Mouse (Mus musculus): ENCODE measurements around the gene Etfa. TPM values are rescaled to one million over a fixed set of nuclear protein-coding genes. Genes with fewer than 3 reads are reported as not detected.
A peak's percentile ranks its signal among the peaks of the same experiment; 100 is the strongest.

Gene Etfa
- polyA plus RNA-seq (2014; fragmentation: Nextera tagmentation; extraction: Ambion mirVana): 222 and 225 TPM in 2 replicates

DNA sequence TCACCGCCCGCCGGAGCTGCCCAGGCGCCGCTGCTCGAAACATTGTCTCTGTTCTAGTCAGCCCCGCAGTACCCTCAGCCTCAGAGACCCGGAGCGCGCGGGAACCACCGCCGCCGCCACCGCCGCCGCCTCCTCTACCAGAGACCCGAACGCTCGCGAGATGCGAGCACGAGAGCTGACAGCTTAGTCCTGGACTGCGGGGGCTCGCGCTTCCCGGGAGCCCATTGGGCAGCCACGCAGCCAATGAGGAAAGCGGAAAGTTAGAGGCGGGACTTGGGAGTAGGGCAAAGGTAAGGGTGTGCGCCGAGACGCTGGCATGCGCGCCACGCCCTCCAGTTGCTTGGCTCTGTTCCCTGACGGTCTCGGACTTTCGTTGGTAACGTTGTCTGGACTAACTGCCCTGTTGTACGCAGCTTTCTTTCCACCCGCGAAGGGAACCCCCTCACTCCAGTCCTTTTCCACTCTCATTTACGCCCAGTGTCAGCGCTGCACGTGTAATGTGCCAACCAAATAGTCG, at the start of gene Etfa:
TSS of gene Etfa (minus strand) at position 217 of the 517 bp plus-strand sequence.
- Histone ChIP-seq H3K27ac (ENCODE audit: low read depth) (peak within 1 kb of the TSS; percentile 87), H3K9ac (ENCODE audit: low read length) (peak within 1 kb of the TSS; percentile 94), H3K27me3 (replicated peaks; ENCODE audit: control insufficient read depth, insufficient read depth, low read length) (peaks cover 5% of the 10 kb centered on the region; the same call in 1 of the 2 replicates), H3K36me3 (ENCODE audit: control insufficient read depth, insufficient read depth, low read length) (no peaks in the 10 kb centered on the region), H3K9me3 (ENCODE audit: control insufficient read depth, low read length) (no peaks in the 10 kb centered on the region), H3K4me3 (ENCODE audit: low read depth, low read length) (peak within 1 kb of the TSS; percentile 82), H3K4me2 (ENCODE audit: low read length) (peak within 1 kb of the TSS; percentile 80), H3K4me1 (replicated peaks; ENCODE audit: control insufficient read depth, insufficient read depth, low read length) (peaks cover 11% of the 10 kb centered on the region)
- ATAC-seq (replicated peaks; ENCODE audit: low FRiP score, low TSS enrichment, low read depth) (peak; percentile 99), DNase-seq (ENCODE audit: low spot score) (peak; percentile 93)
- under 1% methylated on average over 47 of the region's 47 CpGs for WGBS

DNA sequence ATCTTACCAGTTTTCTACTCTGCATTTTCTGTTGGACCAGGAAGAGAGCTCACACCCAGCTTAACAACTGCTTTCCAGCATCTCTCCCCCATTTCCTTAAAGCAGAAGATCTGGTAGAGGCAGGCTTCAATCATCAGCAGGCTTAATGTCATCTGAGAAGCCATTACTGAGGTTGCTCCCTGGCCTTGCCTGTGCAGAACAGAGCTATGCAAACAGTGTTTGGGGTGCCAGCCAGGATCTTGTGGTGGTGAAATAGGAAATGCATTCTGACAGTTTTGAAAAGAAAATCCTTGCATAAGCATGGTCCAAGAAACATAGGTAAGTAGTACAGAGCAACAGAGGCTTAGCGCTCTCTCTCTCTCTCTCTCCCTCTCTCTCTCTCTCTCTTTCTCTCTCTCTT, 48.9 kb upstream of the Etfa start:
- WGBS: 96% methylated on average over 1 of the region's 1 CpGs
- H3K27me3 ChIP-seq (replicated peaks; ENCODE audit: control insufficient read depth, insufficient read depth, low read length): no peaks in the 10 kb centered on the region
- no peak overlapping the region for H3K9ac ChIP-seq (ENCODE audit: low read length)
- H3K4me2 ChIP-seq (ENCODE audit: low read length): no peak overlapping the region
- ATAC-seq (replicated peaks; ENCODE audit: low FRiP score, low TSS enrichment, low read depth) (no peak), DNase-seq (ENCODE audit: low spot score) (no peak)
- H3K4me3 ChIP-seq (ENCODE audit: low read depth, low read length): no peak overlapping the region
- no peak overlapping the region for H3K27ac ChIP-seq (ENCODE audit: low read depth)
- H3K4me1 ChIP-seq (replicated peaks; ENCODE audit: control insufficient read depth, insufficient read depth, low read length): peaks cover 6% of the 10 kb centered on the region; the same call in 1 of the 2 replicates
- no peaks in the 10 kb centered on the region for H3K9me3 ChIP-seq (ENCODE audit: control insufficient read depth, low read length)
- H3K36me3 ChIP-seq (ENCODE audit: control insufficient read depth, insufficient read depth, low read length): no peaks in the 10 kb centered on the region

DNA sequence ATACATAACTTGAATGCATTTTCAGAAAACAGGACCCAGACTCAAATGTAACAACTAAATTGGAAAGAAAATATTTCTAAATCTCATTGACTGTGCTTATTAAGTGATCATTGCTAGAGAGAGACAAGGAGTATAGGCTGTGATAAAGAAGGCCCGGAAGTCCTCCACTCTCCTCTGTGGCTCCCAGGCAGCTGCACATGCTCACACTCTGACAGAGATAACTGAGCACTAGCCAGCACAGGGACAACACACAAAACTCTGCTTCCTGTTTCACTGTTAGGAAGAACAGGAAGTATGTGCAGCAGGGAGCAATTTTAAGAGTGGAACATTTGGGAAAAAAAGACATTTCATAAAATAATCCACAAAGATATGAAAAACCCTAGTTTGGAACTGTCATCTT, 42.9 kb upstream of the Etfa start:
- no peak overlapping the region for H3K9ac ChIP-seq (ENCODE audit: low read length)
- H3K4me3 ChIP-seq (ENCODE audit: low read depth, low read length): no peak overlapping the region
- H3K27ac ChIP-seq (ENCODE audit: low read depth): no peak overlapping the region
- no peaks in the 10 kb centered on the region for H3K9me3 ChIP-seq (ENCODE audit: control insufficient read depth, low read length)
- DNase-seq (ENCODE audit: low spot score) (peak; percentile 48), ATAC-seq (replicated peaks; ENCODE audit: low FRiP score, low TSS enrichment, low read depth) (no peak)
- H3K36me3 ChIP-seq (ENCODE audit: control insufficient read depth, insufficient read depth, low read length): no peaks in the 10 kb centered on the region
- H3K4me2 ChIP-seq (ENCODE audit: low read length): no peak overlapping the region
- no peaks in the 10 kb centered on the region for H3K27me3 ChIP-seq (replicated peaks; ENCODE audit: control insufficient read depth, insufficient read depth, low read length)
- peaks cover 6% of the 10 kb centered on the region; the same call in 1 of the 2 replicates for H3K4me1 ChIP-seq (replicated peaks; ENCODE audit: control insufficient read depth, insufficient read depth, low read length)
- 35% methylated on average over 1 of the region's 1 CpGs for WGBS

GRCm38 (mm10) chr9:55549302-55549890, 37.4 kb upstream of the Etfa start:
- H3K4me1 ChIP-seq (replicated peaks; ENCODE audit: control insufficient read depth, insufficient read depth, low read length): peaks cover 19% of the 10 kb centered on the region
- H3K27ac ChIP-seq (ENCODE audit: low read depth): no peak overlapping the region
- peaks cover 51% of the 10 kb centered on the region for H3K27me3 ChIP-seq (replicated peaks; ENCODE audit: control insufficient read depth, insufficient read depth, low read length)
- ATAC-seq (replicated peaks; ENCODE audit: low FRiP score, low TSS enrichment, low read depth) (no peak), DNase-seq (ENCODE audit: low spot score) (no peak)
- no peak overlapping the region for H3K4me3 ChIP-seq (ENCODE audit: low read depth, low read length)
- no peaks in the 10 kb centered on the region for H3K9me3 ChIP-seq (ENCODE audit: control insufficient read depth, low read length)
- H3K9ac ChIP-seq (ENCODE audit: low read length): no peak overlapping the region
- H3K36me3 ChIP-seq (ENCODE audit: control insufficient read depth, insufficient read depth, low read length): no peaks in the 10 kb centered on the region
- 12% methylated on average over 16 of the region's 16 CpGs for WGBS
- H3K4me2 ChIP-seq (ENCODE audit: low read length): peak overlapping the region; percentile 39; the same call in 1 of the 2 replicates

DNA sequence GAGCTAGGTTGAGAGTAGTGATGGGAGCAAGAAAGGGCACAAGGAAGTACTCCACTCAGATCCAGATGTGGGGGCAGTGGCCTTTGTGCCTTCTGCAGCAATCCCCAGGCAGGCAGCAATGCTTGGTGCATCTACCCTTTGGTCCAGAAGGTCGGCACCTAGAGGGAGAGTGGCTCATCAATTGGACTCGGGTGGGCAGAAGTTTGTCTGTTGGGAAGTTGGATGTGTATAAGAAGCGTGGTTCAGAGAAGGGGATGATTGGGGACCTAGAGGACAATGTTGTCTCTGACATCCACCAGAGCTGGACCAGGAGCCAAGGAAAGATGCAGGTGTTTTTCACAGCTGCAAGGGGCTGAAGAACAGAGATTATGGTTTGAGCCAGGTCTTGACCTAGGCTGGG, 36.8 kb upstream of the Etfa start:
- Histone ChIP-seq H3K4me3 (ENCODE audit: low read depth, low read length) (no peak overlapping the region), H3K4me1 (replicated peaks; ENCODE audit: control insufficient read depth, insufficient read depth, low read length) (peaks cover 23% of the 10 kb centered on the region), H3K4me2 (ENCODE audit: low read length) (peak overlapping the region; percentile 39; the same call in 1 of the 2 replicates), H3K36me3 (ENCODE audit: control insufficient read depth, insufficient read depth, low read length) (no peaks in the 10 kb centered on the region), H3K9me3 (ENCODE audit: control insufficient read depth, low read length) (no peaks in the 10 kb centered on the region), H3K27me3 (replicated peaks; ENCODE audit: control insufficient read depth, insufficient read depth, low read length) (peaks cover 56% of the 10 kb centered on the region), H3K27ac (ENCODE audit: low read depth) (no peak overlapping the region), H3K9ac (ENCODE audit: low read length) (no peak overlapping the region)
- ATAC-seq (replicated peaks; ENCODE audit: low FRiP score, low TSS enrichment, low read depth) (no peak), DNase-seq (ENCODE audit: low spot score) (no peak)
- WGBS: 43% methylated on average over 3 of the region's 3 CpGs

- Histone ChIP-seq H3K27me3 (replicated peaks; ENCODE audit: control insufficient read depth, insufficient read depth, low read length) (peaks cover 75% of the 10 kb centered on the region), H3K4me1 (replicated peaks; ENCODE audit: control insufficient read depth, insufficient read depth, low read length) (peaks cover 24% of the 10 kb centered on the region), H3K4me2 (ENCODE audit: low read length) (peak overlapping the region; percentile 70), H3K36me3 (ENCODE audit: control insufficient read depth, insufficient read depth, low read length) (no peaks in the 10 kb centered on the region), H3K27ac (ENCODE audit: low read depth) (no peak overlapping the region), H3K4me3 (ENCODE audit: low read depth, low read length) (peak overlapping the region; percentile 20), H3K9ac (ENCODE audit: low read length) (no peak overlapping the region), H3K9me3 (ENCODE audit: control insufficient read depth, low read length) (no peaks in the 10 kb centered on the region)
- 15% methylated on average over 63 of the region's 63 CpGs for WGBS
- ATAC-seq (replicated peaks; ENCODE audit: low FRiP score, low TSS enrichment, low read depth) (peak; percentile 29; the same call in 1 of the 2 replicates), DNase-seq (ENCODE audit: low spot score) (peak; percentile 76)
These were observed 34.4 kb upstream of the Etfa start for GRCm38 (mm10) chr9:55546176-55547010.

DNA sequence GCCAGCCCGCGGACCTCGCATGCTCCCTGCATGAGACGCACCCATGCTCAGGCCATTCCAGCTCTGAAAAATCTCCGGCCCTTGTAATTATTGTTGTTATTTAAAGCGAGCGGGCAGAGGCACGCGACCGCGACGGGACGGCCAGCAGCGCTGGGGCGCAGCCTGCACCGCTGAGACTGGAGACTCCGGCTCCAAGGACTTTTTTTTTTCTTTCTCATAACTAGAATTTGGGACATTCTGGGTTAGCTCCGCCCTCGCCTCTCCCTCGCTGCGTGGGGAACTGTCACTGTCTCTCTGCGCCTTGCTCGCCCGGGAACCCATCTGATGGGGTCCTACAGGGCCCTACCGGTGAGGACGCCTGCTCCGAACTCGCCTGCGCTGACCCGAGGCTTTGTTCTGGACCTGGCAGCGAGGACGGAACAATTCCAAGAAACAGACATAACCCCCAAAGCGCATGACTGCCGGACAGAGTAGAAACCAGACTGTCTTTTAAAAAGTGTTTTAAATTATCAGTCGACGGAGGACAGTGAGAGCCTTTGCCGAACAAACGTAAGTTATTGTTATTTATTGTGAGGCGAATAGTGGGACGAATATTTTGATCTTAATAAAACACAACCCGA, 33.6 kb upstream of the Etfa start:
- H3K4me3 ChIP-seq (ENCODE audit: low read depth, low read length): peak overlapping the region; percentile 20
- H3K4me1 ChIP-seq (replicated peaks; ENCODE audit: control insufficient read depth, insufficient read depth, low read length): peaks cover 24% of the 10 kb centered on the region
- no peaks in the 10 kb centered on the region for H3K36me3 ChIP-seq (ENCODE audit: control insufficient read depth, insufficient read depth, low read length)
- peaks cover 78% of the 10 kb centered on the region for H3K27me3 ChIP-seq (replicated peaks; ENCODE audit: control insufficient read depth, insufficient read depth, low read length)
- ATAC-seq (replicated peaks; ENCODE audit: low FRiP score, low TSS enrichment, low read depth): no peak
- peak overlapping the region; percentile 70 for H3K4me2 ChIP-seq (ENCODE audit: low read length)
- no peaks in the 10 kb centered on the region for H3K9me3 ChIP-seq (ENCODE audit: control insufficient read depth, low read length)
- no peak overlapping the region for H3K9ac ChIP-seq (ENCODE audit: low read length)
- 18% methylated on average over 41 of the region's 41 CpGs for WGBS
- no peak overlapping the region for H3K27ac ChIP-seq (ENCODE audit: low read depth)
- DNase-seq (ENCODE audit: low spot score): no peak

DNA sequence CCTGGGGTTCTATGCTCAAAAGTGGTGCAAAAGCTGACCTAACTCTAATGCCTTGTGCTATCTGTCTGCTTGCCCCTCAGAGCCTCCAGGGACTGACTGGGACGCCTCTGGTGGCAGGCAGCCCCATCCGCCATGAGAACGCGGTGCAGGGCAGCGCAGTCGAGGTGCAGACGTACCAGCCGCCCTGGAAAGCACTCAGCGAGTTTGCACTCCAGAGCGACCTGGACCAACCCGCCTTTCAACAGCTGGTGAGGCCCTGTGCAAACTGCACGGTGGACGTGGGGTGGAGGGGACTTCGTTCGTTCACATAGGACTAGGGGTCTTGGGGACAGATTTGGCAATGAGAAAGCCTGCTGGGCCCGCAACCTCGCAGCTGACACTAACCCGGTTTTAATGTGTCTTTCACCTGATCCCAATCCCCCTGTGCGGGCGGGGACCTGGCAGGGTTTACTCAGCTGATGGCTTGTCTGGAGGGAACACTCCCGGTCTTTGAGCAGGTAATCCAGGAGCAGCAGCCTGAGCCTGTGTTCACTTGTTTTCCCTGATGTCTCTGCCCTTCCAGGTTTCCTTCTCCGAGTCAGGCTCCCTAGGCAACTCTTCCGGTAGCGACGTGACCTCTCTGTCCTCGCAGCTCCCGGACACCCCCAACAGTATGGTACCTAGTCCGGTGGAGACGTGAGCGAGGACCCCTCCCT, 33.0 kb upstream of the Etfa start:
- WGBS: 19% methylated on average over 30 of the region's 30 CpGs

More for the DNA sequence above, 33.0 kb upstream of the Etfa start:
- ATAC-seq (replicated peaks; ENCODE audit: low FRiP score, low TSS enrichment, low read depth) (no peak), DNase-seq (ENCODE audit: low spot score) (peak; percentile 86)
- Histone ChIP-seq H3K4me3 (ENCODE audit: low read depth, low read length) (peak overlapping the region; percentile 45), H3K4me2 (ENCODE audit: low read length) (peak overlapping the region; percentile 70), H3K27ac (ENCODE audit: low read depth) (no peak overlapping the region), H3K36me3 (ENCODE audit: control insufficient read depth, insufficient read depth, low read length) (no peaks in the 10 kb centered on the region), H3K4me1 (replicated peaks; ENCODE audit: control insufficient read depth, insufficient read depth, low read length) (peaks cover 24% of the 10 kb centered on the region), H3K27me3 (replicated peaks; ENCODE audit: control insufficient read depth, insufficient read depth, low read length) (peaks cover 85% of the 10 kb centered on the region), H3K9me3 (ENCODE audit: control insufficient read depth, low read length) (no peaks in the 10 kb centered on the region), H3K9ac (ENCODE audit: low read length) (peak overlapping the region; percentile 23; the same call in 1 of the 2 replicates)

Measured in intestine, embryonic 14.5 days (tissue).